Comparison of ENCODE assay signal across 8 mouse cellular contexts in genomic region chr8:70873364-70873985, GRCm38 (mm10). TPM values are rescaled to one million over a fixed set of nuclear protein-coding genes. Genes with fewer than 3 reads are reported as not detected.
A peak's percentile ranks its signal among the peaks of the same experiment; 100 is the strongest.
DNase-seq lines count a peak whose midpoint lies in the region; ATAC-seq and TF ChIP-seq lines count a peak whose summit lies in the region.

Ccdc124 (minus strand) TSS chr8:70873935.

- peak within 1 kb of the TSS; percentile 73 for H3K27ac ChIP-seq in heart, embryonic 11.5 days (ENCODE audit: low read depth, low read length)
- peak within 1 kb of the TSS; percentile 93 for H3K27ac ChIP-seq in kidney, embryonic 16.5 days (ENCODE audit: low read length)
- H3K27ac ChIP-seq in liver, adult 2 months (replicated peaks; ENCODE audit: insufficient read depth, low read depth, low read length): peak within 1 kb of the TSS; percentile 43

- no peaks in the 10 kb centered on the region for H3K36me3 ChIP-seq in heart, embryonic 11.5 days (ENCODE audit: control insufficient read depth, insufficient read depth, low read length)
- no peaks in the 10 kb centered on the region for H3K36me3 ChIP-seq in kidney, embryonic 16.5 days (ENCODE audit: insufficient read depth, low read length)
- H3K36me3 ChIP-seq in liver, adult 2 months (ENCODE audit: control insufficient read depth, insufficient read depth, low read length): no peaks in the 10 kb centered on the region
- no peaks in the 10 kb centered on the region for H3K36me3 ChIP-seq in myocyte (ENCODE audit: control insufficient read depth, insufficient read depth)
- no peaks in the 10 kb centered on the region for H3K36me3 ChIP-seq in splenic B cell, adult 2 months (ENCODE audit: control insufficient read depth, insufficient read depth, low read length, poor library complexity, severe bottlenecking)

- H3K4me3 ChIP-seq in heart, embryonic 11.5 days (ENCODE audit: low read depth, low read length): peak within 1 kb of the TSS; percentile 79
- peak within 1 kb of the TSS; percentile 85 for H3K4me3 ChIP-seq in kidney, embryonic 16.5 days (ENCODE audit: low read length)
- H3K4me3 ChIP-seq in liver, adult 2 months (ENCODE audit: insufficient read depth, low read depth, low read length): peak within 1 kb of the TSS; percentile 78
- H3K4me3 ChIP-seq in myocyte: peak within 1 kb of the TSS; percentile 85

- WGBS in heart, embryonic 11.5 days (ENCODE audit: insufficient replicate concordance): 1% methylated on average over 43 of the region's 46 CpGs
- WGBS in kidney, embryonic 16.5 days: 2% methylated on average over 46 of the region's 46 CpGs
- WGBS in liver, adult 2 months: 1% methylated on average over 46 of the region's 46 CpGs

- H3K4me2 ChIP-seq in heart, embryonic 11.5 days: peak within 1 kb of the TSS; percentile 89
- H3K4me2 ChIP-seq in kidney, embryonic 16.5 days (replicated peaks; ENCODE audit: low read depth, low read length): peak within 1 kb of the TSS; percentile 91
- peak within 1 kb of the TSS; percentile 76 for H3K4me2 ChIP-seq in myocyte (ENCODE audit: low read depth)

- no peaks in the 10 kb centered on the region for H3K27me3 ChIP-seq in heart, embryonic 11.5 days (ENCODE audit: control insufficient read depth, insufficient read depth, low read length)
- H3K27me3 ChIP-seq in kidney, embryonic 16.5 days (ENCODE audit: insufficient read depth, low read length): no peaks in the 10 kb centered on the region
- no peaks in the 10 kb centered on the region for H3K27me3 ChIP-seq in liver, adult 2 months (ENCODE audit: control insufficient read depth, insufficient read depth, low read length)
- H3K27me3 ChIP-seq in myocyte (ENCODE audit: control insufficient read depth, insufficient read depth, insufficient read length): no peaks in the 10 kb centered on the region
- H3K27me3 ChIP-seq in splenic B cell, adult 2 months (ENCODE audit: control insufficient read depth, insufficient read depth, low read length, poor library complexity, severe bottlenecking): no peaks in the 10 kb centered on the region

- H3K9me3 ChIP-seq in heart, embryonic 11.5 days (replicated peaks; ENCODE audit: control insufficient read depth, low read length): no peaks in the 10 kb centered on the region
- H3K9me3 ChIP-seq in kidney, embryonic 16.5 days (ENCODE audit: low read length): no peaks in the 10 kb centered on the region

- peak; percentile 90 for TF ChIP-seq CTCF in liver, adult 2 months (IDR thresholded peaks at IDR 0.05; ENCODE audit: low read depth, low read length)

- H3ac ChIP-seq in myocyte (ENCODE audit: control insufficient read depth, insufficient read length): peak within 1 kb of the TSS; percentile 46

- peak; percentile 81 for ATAC-seq in erythroblast, adult 5-6 weeks (replicated peaks; ENCODE audit: low FRiP score, poor library complexity, severe bottlenecking)
- ATAC-seq in heart, embryonic 11.5 days (replicated peaks; ENCODE audit: insufficient number of reproducible peaks, low FRiP score, low TSS enrichment): peak; percentile 80
- ATAC-seq in kidney, embryonic 16.5 days (ENCODE audit: low FRiP score, low TSS enrichment): peak; percentile 89

- peak within 1 kb of the TSS; percentile 83 for H3K9ac ChIP-seq in heart, embryonic 11.5 days (ENCODE audit: low read depth, low read length)
- H3K9ac ChIP-seq in kidney, embryonic 16.5 days (replicated peaks; ENCODE audit: low read length): peak within 1 kb of the TSS; percentile 86
- peak within 1 kb of the TSS; percentile 82 for H3K9ac ChIP-seq in liver, adult 2 months (ENCODE audit: low read depth, low read length)

- peak; percentile 97 for DNase-seq in A20 (ENCODE audit: low read depth, low spot score)
- peak; percentile 97 for DNase-seq in brain, adult 2 months (ENCODE audit: low read depth, low spot score)
- DNase-seq in liver, adult 2 months (ENCODE audit: extremely low read depth, low read depth, low spot score): peak; percentile 74
- DNase-seq in splenic B cell, adult 2 months (ENCODE audit: low read depth, low spot score): peak; percentile 96

- peaks cover 12% of the 10 kb centered on the region for H3K4me1 ChIP-seq in heart, embryonic 11.5 days (ENCODE audit: control insufficient read depth, insufficient read depth, low read length)
- peaks cover 14% of the 10 kb centered on the region for H3K4me1 ChIP-seq in kidney, embryonic 16.5 days (ENCODE audit: insufficient read depth, low read length)
- 0 out of 2 replicates have a peak, but pooled peaks cover 2% of the 10 kb centered on the region for H3K4me1 ChIP-seq in liver, adult 2 months (ENCODE audit: control insufficient read depth, insufficient read depth, low read length)

- 0 out of 2 replicates have a peak, but pooled peaks have one; percentile 29 for TF ChIP-seq POLR2A in liver, adult 2 months (IDR thresholded peaks at IDR 0.05; ENCODE audit: extremely low read depth, insufficient read depth, low read length)
- TF ChIP-seq POLR2A in myocyte (IDR thresholded peaks at IDR 0.05; ENCODE audit: insufficient read length, low read depth): peak; percentile 79

- H3K79me2 ChIP-seq in liver, adult 2 months (ENCODE audit: control insufficient read depth, insufficient read depth, low read length): no peaks in the 10 kb centered on the region
- H3K79me2 ChIP-seq in myocyte (ENCODE audit: control insufficient read depth, insufficient read depth): peaks cover 6% of the 10 kb centered on the region

TF ChIP-seq in myocyte, 11 proteins besides CTCF, POLR2A, EP300 and RAD21:
- TF ChIP-seq TCF3 (IDR thresholded peaks at IDR 0.05; ENCODE audit: insufficient read length, low read depth) (no peak), POLR2AphosphoS2 (IDR thresholded peaks at IDR 0.05; ENCODE audit: insufficient read length, low read depth) (peak; percentile 52), REST (IDR thresholded peaks at IDR 0.05; ENCODE audit: insufficient read depth, insufficient read length) (no peak), USF1 (IDR thresholded peaks at IDR 0.05; ENCODE audit: low read depth) (no peak), SRF (IDR thresholded peaks at IDR 0.05; ENCODE audit: control insufficient read depth, insufficient read length, low read depth) (no peak)

RNA-seq across cellular contexts. Expression of gene Ccdc124, which starts in this region (rescaled TPM):
- total RNA-seq in erythroblast, adult 5-6 weeks (2015; ENCODE audit: low replicate concordance): 12.3 and 14.2 TPM in 2 replicates
- total RNA-seq in erythroblast, adult 5-6 weeks (2017; ENCODE audit: low replicate concordance): 11.7 and 13.4 TPM in 2 replicates
- 102 and 109 TPM in 2 replicates for polyA plus RNA-seq in heart, embryonic 11.5 days (2014; fragmentation: Nextera tagmentation; extraction: Ambion mirVana)
- polyA plus RNA-seq in kidney, embryonic 16.5 days (2015; fragmentation: Nextera tagmentation; extraction: Ambion mirVana): 114 and 119 TPM in 2 replicates
- total RNA-seq in liver, adult 2 months (2014; rRNA removed): 17.2 and 22.1 TPM in 2 replicates
- polyA plus RNA-seq in liver, adult 2 months (2012; rRNA removed): 34.0 and 34.4 TPM in 2 replicates
- polyA plus RNA-seq in myocyte (2012; fragmentation: generic; extraction: Trizol): 141 TPM

Comparison
In these comparisons a context has a peak if more than half of its experiments do, and no peak if none do; other contexts are left out.
1. Peak in every context shown above with its lines: DNase-seq, ATAC-seq, H3K4me3 ChIP-seq and H3K27ac ChIP-seq.
2. H3K27ac ChIP-seq: peak in every context shown above with its lines; median percentile 93 in kidney, embryonic 16.5 days; 73 in heart, embryonic 11.5 days; 43 in liver, adult 2 months.